Mouse (Mus musculus) cerebellum, postnatal 10 days (tissue): ENCODE measurements at regions not wholly inside any gene's neighbourhood (a gene's known extent, or its start where the extent isn't known, plus 50 kb on each side); places are given as distances from the start of the nearest gene placed in this dataset.

ENCODE experiments used
- DNase-seq, 2 experiments: peaks; one replicate each; pipeline ENCODE4 v3.0.0; 2021; ENCODE audit warnings: mixed read lengths in 2 of 2

- peak; percentile 66 for DNase-seq
Measured at GRCm38 (mm10) chr13:44086801-44087200, 302.2 kb downstream of the Cd83 start.

- no peak for DNase-seq
Measured at GRCm38 (mm10) chr13:44097141-44097540, 312.6 kb downstream of the Cd83 start.

DNA sequence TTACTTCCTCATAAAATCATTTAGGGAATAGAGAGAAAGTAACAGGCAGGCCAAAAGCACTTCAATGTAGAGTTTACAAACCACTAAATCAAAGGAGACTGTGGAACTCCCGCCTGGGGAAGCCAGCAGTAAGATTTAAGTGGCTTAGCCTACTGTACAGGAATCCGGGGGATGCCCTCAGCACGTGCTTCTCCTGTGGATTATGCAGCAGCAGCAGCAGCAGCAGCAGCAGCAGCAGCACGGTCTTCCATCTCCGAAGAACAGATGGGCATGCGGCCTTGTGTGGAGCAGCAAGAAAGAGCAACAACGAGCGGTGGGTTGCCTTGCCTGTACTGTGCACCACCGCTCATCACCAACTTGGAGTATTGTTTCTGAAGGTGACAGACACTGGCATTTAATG, 314.9 kb downstream of the Cd83 start:
- peak; percentile 24 to 39 for DNase-seq

DNA sequence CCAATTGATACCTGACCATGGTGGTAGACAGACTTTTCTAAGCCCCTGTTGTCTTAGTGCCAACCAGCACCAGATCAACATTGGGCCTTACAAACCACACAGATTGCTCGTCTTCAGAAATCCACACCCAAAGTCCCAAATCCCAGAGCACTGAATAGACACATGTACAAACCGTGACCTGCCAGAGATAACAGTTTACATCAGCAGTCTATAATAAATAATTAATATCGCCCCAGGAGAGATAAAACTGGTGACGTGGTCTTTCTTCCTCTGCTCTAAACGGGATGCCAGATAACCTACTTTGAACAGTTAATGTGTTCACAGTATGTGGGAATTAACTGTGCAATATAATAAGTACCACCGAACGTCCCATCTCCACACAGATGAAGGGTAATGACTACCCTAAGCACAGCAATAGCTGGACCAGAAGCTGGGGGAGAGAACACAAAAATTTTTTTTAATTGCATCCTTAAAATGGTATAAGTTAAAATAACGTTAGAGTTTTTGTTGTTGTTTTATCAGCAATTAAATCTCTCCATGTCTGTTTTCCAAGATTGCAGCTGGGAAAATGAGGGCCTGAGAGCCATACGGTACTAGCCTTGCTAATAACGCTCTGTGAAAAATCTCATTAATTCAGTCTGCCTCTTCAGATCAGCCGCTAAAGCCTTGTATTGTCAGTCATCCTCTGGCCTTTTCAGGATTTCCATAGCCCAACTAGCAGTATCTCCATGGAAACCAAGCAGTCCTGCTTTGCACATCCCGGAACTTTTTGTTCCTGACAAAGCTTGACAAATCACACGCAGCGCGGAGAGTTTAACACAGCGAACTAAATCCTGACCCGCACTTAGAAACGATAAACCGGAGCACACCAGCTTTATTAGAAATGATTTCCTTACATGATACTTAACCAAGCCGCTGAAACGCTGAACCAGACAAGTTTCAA, 315.8 kb downstream of the Cd83 start:
- DNase-seq: peak; percentile 30 to 33

DNA sequence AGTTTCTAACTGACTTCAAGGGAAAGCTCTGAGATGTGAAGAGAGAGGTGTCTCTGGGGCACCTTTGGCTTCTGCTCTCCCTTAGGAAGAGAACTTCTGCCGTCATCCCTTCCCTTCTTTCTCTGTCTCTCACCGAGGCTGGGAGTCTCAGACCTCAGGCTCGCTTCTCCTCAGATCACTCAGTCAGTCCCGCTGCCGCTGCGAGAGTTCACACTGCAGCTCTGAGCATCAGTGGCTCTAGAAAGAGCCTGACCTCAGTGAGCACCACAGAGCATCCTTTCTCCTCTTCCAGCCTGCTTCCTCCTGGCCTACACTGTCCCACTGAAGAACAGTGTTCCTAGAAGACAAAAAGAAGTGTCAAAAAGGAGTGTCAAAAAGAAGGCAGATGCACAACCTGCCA, 316.6 kb downstream of the Cd83 start:
- peak in 1 of 2 experiments; percentile 32 for DNase-seq

- DNase-seq: no peak
Measured at GRCm38 (mm10) chr13:44101806-44102205, 317.2 kb downstream of the Cd83 start.

- no peak for DNase-seq
Measured at GRCm38 (mm10) chr13:44102257-44102656, 317.7 kb downstream of the Cd83 start.

GRCm38 (mm10) chr13:44103340-44103739, 318.8 kb downstream of the Cd83 start:
- no peak for DNase-seq

- no peak for DNase-seq
Measured at GRCm38 (mm10) chr13:44105161-44105560, 320.6 kb downstream of the Cd83 start.

DNA sequence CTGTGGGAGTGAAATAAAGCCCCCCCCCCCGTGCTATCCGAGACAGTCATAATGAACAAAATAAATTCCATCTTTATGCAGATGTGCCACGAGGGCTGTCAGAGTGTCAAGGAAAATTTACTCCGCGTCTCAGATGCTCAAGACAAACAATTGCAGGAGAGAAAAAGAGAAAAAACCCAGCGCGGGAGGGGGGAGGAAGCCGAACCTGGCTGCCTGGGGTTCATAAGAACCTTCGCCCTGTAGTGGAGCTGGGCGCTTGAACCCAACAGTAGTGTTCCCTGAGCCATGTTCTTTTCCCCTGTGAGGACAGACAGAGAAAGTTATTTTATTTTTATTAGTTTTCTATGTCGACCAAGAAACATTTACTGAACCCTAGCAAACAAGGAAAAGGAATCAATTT, 324.1 kb downstream of the Cd83 start:
- no peak for DNase-seq

GRCm38 (mm10) chr13:44113043-44113442, 328.5 kb downstream of the Cd83 start:
- DNase-seq: no peak

DNA sequence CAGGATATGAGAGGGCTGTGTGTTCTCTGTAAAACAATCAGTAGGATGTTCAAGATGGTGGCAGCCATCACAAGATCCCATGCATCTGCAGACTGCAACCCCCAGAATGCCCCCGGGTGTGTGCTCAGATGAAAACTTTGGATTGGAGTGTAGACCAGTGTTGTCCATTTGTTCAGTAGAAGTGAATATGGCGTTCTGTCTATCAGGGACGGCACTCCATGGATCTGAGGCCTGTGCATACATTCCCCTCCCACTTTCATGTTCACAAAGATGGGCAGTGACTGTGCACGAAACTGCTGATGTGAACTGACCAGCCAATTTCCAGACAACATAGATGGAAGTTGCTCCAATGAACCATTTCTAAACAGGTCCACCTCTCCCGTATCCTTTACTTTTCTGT, 330.3 kb downstream of the Cd83 start:
- no peak for DNase-seq

DNA sequence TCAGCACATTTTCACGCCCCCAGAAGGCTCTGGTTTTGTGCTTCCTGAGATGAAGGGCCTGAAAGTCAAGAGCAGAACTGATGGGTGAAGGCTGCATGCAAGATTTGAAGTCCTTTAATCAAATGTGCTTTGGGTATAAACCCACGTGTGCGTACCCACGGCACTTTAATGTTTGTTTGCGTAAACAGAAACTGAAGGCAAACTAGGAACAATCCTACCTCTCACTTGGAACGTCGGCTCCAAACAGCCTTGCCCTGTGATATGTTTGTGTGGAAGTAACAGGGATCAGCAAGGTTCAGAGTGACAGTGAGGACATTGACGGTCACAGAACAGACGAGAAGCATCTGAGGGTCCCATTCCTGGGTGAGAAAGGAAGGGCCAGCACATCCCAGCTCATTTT, 333.3 kb downstream of the Cd83 start:
- no peak for DNase-seq

GRCm38 (mm10) chr13:44118846-44119245, 334.3 kb downstream of the Cd83 start:
- no peak for DNase-seq

GRCm38 (mm10) chr13:44121241-44121671, 336.7 kb downstream of the Cd83 start:
- DNase-seq: peak; percentile 55 to 63

- DNase-seq: no peak
Measured at GRCm38 (mm10) chr13:44121932-44122331, 337.4 kb downstream of the Cd83 start.

DNA sequence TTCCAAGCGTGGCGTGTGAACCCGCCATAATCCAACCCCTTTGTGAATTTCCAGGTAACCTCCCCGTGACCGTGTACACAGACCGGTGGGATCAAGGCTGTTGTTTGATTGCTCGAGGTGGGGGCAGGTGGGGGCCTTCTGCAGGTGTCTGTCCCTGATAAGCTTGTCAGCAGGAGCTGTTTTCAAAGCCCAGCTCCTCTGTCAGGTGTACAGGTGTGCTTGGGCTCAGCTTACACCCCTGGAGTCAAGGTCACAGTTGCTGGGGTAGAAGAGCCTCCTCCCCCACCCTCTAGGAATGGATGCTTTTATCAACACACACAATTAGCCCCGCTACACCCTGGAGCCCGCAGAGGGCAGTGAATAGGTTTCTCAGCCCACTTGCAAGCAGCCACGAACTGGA, 341.6 kb downstream of the Cd83 start:
- no peak for DNase-seq

DNA sequence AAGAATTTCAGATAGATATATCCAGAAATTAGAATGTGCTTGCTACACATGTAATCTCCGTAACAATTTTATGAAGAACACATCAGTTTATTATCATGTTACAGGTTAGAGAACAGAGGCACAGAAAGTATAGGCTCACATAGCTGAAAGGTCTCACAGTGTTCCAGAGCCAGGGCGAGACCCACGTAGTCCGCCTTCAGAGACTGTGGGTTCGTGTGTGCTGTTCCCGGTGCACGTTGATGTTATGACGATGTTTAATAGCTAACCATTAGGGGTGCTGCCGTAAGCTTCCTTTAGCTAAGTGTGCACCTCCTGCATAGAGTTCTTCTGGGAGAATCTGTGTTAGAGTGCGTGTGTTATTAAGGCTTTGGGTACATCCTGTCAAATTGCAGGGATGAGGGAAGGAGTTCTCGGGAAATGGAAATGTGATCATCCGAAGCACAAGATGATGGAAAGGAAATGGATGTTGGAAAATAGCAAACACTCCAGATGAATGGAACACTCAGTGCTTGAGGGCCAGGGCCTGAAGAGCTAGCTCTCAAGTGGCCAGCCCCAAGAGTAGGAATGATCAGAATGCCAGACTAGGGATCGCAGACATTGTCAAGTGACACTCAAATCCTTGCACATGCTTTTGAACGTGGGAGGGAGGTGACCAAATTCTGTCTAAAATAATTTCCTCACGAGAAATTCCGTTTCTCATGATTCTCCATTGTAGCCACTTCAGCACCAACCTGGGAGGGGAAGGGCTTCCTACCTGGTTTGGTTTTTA, 344.1 kb downstream of the Cd83 start:
- DNase-seq: no peak

GRCm38 (mm10) chr13:44131916-44132315, 347.3 kb downstream of the Cd83 start:
- DNase-seq: peak; percentile 58 to 68

GRCm38 (mm10) chr13:44132510-44132909, 347.9 kb downstream of the Cd83 start:
- DNase-seq: no peak

DNA sequence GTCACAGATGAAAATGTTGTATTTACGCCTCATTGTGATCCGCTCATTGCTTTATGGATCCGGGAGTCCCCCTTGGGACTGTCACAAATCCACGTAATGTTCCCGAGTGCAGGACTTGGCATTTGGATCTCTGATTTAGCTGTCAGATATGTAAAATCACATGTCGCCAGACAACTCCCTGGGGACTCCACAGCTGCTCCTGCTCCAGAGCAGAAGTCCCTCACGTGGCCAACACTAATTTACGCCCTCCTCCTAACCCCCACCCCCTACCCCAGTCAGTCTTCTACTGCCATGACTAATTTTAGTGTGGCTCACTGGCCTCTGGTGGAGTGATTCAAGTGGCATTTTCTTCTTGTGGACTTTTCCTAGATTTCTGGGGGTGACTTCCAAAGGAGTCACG, 348.9 kb downstream of the Cd83 start:
- peak; percentile 44 to 56 for DNase-seq

DNA sequence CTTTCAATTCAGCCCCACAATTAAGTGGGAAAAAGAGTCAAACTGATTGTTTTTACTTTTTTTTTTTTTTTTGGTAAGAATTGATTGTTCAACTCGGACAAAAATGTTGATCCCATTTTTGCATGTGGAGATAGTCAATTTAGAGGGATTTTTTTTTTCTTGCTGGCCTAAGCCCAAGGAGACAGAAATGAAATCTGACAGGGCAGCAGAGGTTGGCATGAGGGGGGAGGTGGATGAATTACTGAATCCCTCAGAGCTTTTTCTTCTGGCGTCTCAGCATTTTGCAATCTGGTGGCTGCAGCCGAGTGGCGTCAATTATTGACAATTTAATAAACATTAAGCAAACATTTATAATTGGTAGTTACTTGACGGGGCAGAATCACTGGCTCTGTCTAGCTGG, 356.6 kb downstream of the Cd83 start:
- peak; percentile 64 to 71 for DNase-seq

DNA sequence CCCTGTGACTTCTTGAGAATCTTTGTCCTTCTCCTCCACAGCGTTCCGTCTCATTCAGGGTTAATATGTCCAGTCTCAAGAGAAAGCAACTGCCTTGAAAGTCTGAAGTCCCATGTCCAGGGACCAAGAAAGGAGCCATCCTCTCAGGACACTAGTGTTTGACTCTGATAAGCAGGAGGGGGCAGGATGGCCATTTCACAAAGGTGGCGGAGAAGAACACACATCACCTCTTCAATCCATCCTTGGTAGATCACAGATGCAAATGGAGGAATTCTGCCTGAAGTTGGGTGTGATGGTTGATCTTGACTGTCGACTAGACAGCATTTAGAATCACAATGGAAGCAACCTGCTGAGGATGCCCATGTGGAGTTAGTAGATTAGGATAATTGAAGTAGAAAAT, 360.9 kb downstream of the Cd83 start:
- no peak for DNase-seq

DNA sequence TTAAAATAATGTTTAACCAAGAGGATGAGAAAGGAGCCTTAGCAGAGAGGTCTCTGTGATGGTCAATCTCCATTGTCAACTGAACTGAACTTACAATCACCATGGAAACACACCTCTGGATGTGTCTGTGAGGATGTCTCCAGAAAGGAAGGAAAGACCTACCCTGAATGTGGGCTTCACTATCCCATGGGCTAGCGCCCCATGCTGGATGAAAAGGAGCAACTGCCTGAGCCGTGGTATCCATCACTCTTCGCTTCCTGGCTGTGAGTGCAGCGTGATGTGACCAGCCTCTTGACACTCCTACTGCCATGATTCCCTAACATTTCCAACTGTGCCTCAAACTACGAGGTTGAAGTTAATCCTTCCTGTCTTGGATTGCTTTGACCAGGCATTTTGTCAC, 363.3 kb downstream of the Cd83 start:
- DNase-seq: no peak
